Mouse (Mus musculus): Measurements from ENCODE around the gene Top3a.
"Not testable (repeated sequence)": the region's sequence is repeated elsewhere in the genome, so short reads cannot be mapped to it uniquely, and the experiment has no call there.

Top3a gene

GRCm38 (mm10) chr11:60776829-60777740 is at the start of gene Top3a, which contains the start of gene Smcr8:
Gene Top3a (minus strand): TSS chr11:60777365.
Gene Smcr8 (plus strand): TSS chr11:60777524.
- in situ Hi-C loops (cut with MseI, MboI) = no loop called here

GRCm38 (mm10) chr11:60826700-60827099 is 49.5 kb upstream of the Top3a start:
- in situ Hi-C loops (cut with MseI, MboI) = no loop called here

DNA sequence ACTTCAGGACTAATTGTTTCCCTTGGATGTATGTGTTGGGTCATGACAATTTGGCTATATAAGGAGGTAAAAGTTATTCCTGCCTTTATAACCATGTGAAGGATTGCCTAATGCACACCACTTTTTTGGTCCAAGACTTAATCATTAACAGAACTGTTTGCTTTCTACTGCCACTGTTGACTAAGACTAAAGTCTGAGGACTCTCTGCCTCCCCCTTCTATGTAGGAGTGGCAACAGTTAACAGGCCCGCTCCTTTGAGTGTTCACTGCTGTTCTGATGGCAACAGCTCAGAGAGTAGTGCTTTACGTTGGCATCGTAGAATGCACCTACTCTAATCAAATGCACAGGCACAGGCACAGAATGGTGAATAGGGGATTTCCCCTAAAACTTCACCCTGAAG is 48.0 kb upstream of the Top3a start:
- in situ Hi-C loops (cut with MseI, MboI) = no loop called here

GRCm38 (mm10) chr11:60823771-60824170 is 46.6 kb upstream of the Top3a start:
- in situ Hi-C loops (cut with MseI, MboI) = no loop called here

DNA sequence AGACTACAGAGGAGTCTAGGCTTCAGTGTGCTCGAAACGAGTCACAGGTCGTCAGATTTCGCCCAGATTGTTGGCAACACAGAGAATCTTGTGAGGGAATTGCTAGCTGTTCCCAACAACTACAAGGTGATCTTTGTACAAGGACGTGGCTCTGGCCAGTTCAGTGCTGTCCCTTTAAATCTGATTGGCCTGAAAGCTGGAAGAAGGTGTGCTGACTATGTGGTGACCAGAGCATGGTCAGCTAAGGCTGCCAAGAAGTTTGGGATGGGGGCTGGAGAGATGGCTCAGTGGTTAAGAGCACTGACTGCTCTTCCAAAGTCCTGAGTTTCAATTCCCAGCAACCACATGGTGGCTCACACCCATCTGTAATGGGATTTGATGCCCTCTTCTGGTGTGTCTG is 39.2 kb upstream of the Top3a start:
- in situ Hi-C loops (cut with MseI, MboI) = no loop called here

- in situ Hi-C loops (cut with MseI, MboI) = not testable (repeated sequence)
Measured at GRCm38 (mm10) chr11:60811618-60812017, 34.5 kb upstream of the Top3a start, which contains the start of gene Shmt1. Gene Shmt1 (minus strand): TSS chr11:60811718.

DNA sequence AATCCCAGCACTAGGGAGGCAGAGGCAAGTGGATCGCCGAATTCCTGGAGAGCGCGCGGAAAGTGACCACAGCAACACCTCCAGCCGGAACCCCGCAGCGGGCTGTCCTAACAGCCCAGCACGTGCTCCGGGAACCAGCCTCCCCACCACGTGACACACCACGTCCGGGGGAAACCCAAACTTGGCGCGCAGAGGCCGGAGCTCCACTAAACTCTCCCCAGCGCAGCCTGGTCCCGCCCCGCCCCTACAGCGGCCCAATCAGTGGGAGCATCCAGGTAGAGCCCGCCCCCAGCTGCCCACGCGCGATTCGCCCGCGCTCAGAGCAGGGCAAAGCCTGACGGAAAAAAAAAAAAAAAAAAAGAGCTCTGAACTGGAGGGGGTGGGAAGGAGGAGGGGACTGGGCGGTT is 33.9 kb upstream of the Top3a start:
- in situ Hi-C loops (cut with MseI, MboI) = no loop called here

DNA sequence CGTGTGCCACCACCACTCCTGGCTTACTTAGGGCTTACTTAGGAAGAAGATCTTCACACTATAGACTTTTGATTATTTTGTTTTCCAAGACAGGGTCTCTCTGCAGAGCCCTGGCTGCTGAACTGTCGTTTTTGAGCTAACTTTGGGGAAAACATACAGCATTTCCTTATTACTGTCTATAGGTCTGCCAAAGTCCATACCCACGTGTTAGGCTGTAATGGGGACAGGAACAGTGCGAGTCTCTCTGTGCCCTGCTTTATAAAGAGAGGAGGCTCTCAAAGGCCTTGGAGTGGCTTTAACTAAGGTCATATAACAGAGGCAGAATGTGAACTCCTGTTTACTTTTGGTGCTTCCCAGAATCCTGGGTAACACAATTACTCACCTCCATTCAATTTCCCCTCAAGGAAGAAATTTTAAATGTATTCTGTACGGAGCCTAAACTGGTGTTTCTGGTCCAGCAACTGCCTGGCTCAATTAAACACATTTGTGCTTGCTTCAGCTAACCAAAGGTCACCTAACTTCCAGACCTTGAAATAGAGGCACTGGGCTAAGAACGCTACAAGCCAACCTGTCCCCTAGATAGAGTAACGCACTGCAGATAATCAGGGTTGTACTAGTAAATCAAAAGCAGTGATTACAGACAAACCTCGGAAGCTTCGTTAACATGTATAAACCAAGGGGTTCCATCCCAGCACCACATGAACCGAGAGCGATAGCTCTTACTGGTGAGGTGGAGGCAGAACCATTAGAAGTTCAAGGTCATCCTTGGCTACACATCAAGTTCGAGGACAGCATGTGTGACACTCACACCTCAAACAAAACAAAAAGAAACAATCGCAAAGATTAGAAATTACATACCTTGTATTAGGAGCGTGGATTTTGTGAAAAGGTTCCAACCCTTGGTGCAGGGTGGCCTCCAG is 33.1 kb upstream of the Top3a start:
- in situ Hi-C loops (cut with MseI, MboI) = no loop called here

GRCm38 (mm10) chr11:60809546-60809945 is 32.4 kb upstream of the Top3a start:
- in situ Hi-C loops (cut with MseI, MboI) = no loop called here

GRCm38 (mm10) chr11:60808286-60809070 is 31.3 kb upstream of the Top3a start:
- in situ Hi-C loops (cut with MseI, MboI) = no loop called here

DNA sequence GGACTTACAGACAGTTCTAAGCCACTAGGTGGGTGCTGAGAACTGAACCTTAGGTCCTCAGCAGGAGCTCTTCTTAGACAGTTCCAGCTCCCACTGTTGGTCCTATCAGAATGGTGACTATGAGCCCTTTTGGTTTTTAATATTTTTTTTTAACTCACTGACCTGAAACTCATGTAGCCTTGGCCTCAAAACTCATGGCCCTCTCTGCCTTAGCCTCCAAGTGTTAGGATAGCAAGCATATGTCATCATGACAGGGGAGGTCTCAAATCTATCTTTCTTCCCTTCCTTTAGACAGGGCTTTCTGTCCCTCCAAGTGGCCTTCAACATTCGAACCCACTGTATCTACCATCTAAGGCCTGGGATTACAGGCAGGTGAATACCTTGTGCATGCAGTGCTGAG is 23.7 kb upstream of the Top3a start:
- in situ Hi-C loops (cut with MseI, MboI) = no loop called here

DNA sequence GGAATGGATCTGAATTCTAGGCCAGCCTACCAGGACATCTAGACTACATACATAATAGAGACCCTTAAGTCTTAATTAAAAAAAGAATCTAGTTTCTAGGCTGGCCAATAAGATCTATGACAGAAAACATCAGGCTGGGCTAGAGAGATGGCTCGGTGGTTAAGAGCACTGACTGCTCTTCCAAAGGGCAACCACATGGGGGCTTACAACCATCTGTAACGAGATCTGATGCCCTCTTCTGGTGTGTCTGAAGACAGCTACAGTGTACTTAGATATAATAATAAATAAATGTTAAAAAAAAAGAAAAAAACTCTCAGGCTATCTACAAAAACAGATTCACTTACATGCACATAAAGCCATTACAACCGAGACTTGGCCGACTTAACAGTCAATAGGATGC is 22.8 kb upstream of the Top3a start:
- in situ Hi-C loops (cut with MseI, MboI) = no loop called here

GRCm38 (mm10) chr11:60796342-60796741 is 19.2 kb upstream of the Top3a start:
- in situ Hi-C loops (cut with MseI, MboI) = no loop called here

GRCm38 (mm10) chr11:60790472-60790871 is 13.3 kb upstream of the Top3a start:
- in situ Hi-C loops (cut with MseI, MboI) = no loop called here

- in situ Hi-C loops (cut with MseI, MboI) = no loop called here
Measured at GRCm38 (mm10) chr11:60787595-60787994, 10.4 kb upstream of the Top3a start.

DNA sequence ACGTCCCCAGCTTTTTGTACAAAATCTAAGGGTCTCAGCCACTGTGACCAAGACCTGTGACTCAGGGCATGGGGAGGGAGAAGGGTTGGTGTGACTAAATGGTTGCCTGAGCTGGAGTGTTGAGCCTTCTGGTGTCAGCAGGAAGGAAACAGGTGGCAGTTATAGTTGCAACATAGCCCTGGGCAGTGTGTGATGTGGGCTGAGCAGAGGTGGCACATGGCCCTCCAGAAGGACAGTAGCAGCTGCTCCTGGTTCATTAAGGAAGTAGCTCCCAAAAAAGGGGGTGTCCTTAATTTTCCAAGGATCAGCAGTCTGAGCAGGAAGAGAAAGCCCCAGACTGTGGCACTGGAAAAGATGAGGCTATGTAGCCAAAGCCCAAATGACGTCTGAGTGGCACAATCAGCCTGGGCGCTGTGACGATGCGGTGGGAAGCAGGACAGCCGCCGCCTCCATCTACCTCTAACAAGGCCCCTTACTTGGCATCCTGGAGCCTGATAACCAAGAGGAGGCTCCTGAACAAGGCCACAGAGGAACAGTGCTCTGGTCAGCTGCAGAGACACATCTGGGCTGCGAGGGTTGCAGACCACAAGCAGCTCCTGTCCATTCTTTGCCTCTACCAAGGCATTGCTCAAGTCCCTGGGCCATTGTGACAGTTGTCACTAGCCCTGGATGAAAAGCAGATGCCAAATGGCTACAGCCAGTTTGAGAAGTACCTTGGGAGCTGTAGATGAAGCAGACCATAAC is 7.2 kb upstream of the Top3a start:
- in situ Hi-C loops (cut with MseI, MboI) = no loop called here

GRCm38 (mm10) chr11:60779673-60780189 is 2.6 kb upstream of the Top3a start:
- in situ Hi-C loops (cut with MseI, MboI) = no loop called here

DNA sequence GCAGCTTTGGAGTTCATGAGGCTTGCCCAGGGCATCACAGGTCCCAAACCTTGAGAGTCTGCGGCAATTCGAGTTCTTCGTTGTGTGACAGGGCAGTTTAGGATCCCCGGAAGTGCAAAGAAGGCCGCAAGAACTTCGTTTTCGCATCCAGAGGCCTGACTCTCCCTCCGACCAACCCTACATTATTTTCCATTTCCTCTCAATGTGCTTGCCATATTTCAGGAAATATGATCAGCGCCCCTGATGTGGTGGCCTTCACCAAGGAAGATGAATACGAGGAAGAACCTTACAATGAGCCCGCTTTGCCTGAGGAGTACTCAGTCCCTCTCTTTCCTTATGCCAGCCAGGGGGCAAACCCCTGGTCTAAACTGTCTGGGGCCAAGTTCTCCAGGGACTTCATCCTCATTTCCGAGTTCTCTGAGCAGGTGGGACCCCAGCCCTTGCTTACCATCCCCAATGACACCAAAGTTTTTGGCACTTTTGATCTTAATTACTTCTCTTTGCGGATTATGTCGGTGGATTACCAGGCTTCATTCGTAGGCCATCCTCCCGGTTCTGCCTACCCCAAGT is 721 bp upstream of the Top3a start:
- in situ Hi-C loops (cut with MseI, MboI) = no loop called here

GRCm38 (mm10) chr11:60776107-60776828 is 897 bp downstream of the Top3a start:
- in situ Hi-C loops (cut with MseI, MboI) = no loop called here

GRCm38 (mm10) chr11:60775578-60775977 is 1.6 kb downstream of the Top3a start:
- in situ Hi-C loops (cut with MseI, MboI) = no loop called here

Measured in mouse trophoblast stem cell (cell line).